Mouse (Mus musculus) liver, embryonic 15.5 days (tissue): Measurements from ENCODE around the gene Asb6. TPM values are rescaled to one million over a fixed set of nuclear protein-coding genes. Genes with fewer than 3 reads are reported as not detected.
A peak's percentile ranks its signal among the peaks of the same experiment; 100 is the strongest.

Experiments used
- ATAC-seq: fragments of 200-750 bp; cut with Nextera tagmentation; 2 replicates; pipeline ENCODE4 v1.8.0; 2017; ENCODE audit warnings: moderate number of reproducible peaks, mild to moderate bottlenecking, moderate library complexity; ENCODE audit not compliant: insufficient read depth
- H3K27ac ChIP-seq: fragments of 300-500 bp; sonication (generic); replicated peaks from 2 replicates; pipeline ENCODE4 v1.5.1; 2015; ENCODE audit warnings: mild to moderate bottlenecking, inconsistent platforms
- H3K27me3 ChIP-seq: fragments of 300-500 bp; sonication (generic); 2 replicates; pipeline ENCODE4 v1.6.1; 2015; ENCODE audit warnings: mild to moderate bottlenecking, inconsistent platforms
- H3K36me3 ChIP-seq: fragments of 300-500 bp; sonication (generic); replicated peaks from 2 replicates; pipeline ENCODE4 v1.6.1; 2015; ENCODE audit warnings: moderate library complexity, mild to moderate bottlenecking, inconsistent platforms
- H3K4me1 ChIP-seq: fragments of 300-500 bp; sonication (generic); replicated peaks from 2 replicates; pipeline ENCODE4 v1.6.1; 2015; ENCODE audit warnings: inconsistent platforms
- H3K4me2 ChIP-seq: fragments of 300-500 bp; sonication (generic); 2 replicates; pipeline ENCODE4 v1.6.1; 2015; ENCODE audit warnings: moderate library complexity, mild to moderate bottlenecking, inconsistent platforms
- H3K4me3 ChIP-seq: fragments of 300-500 bp; sonication (generic); replicated peaks from 2 replicates; pipeline ENCODE4 v1.5.1; 2015; ENCODE audit warnings: mild to moderate bottlenecking, inconsistent platforms
- H3K9ac ChIP-seq: fragments of 300-500 bp; sonication (generic); 2 replicates; pipeline ENCODE4 v1.6.1; 2015; ENCODE audit warnings: moderate library complexity, mild to moderate bottlenecking, inconsistent platforms
- H3K9me3 ChIP-seq: fragments of 300-500 bp; sonication (generic); replicated peaks from 2 replicates; pipeline ENCODE4 v1.6.1; 2016; ENCODE audit warnings: inconsistent platforms
- WGBS: fragments of 180-500 bp; shearing (Covaris S2); methylation state at CpG from one replicate; pipeline ENCODE4 v1.1.7; 2015; ENCODE audit warnings: mixed read lengths; ENCODE audit not compliant: insufficient replicate concordance; 5-methylcytosine and 5-hydroxymethylcytosine counted together
- polyA plus RNA-seq: library from polyadenylated mRNA; unstranded; fragments of >200 nt; fragmentation: Nextera tagmentation; extraction: Ambion mirVana; gene quantifications from 2 replicates; pipeline ENCODE4 v1.2.1, GENCODE M21; 2015

Gene Asb6
- polyA plus RNA-seq: 30.0 and 35.0 TPM in 2 replicates

- Histone ChIP-seq H3K9ac (no peak within 1 kb of the TSS), H3K4me2 (0 out of 2 replicates have a peak within 1 kb of the TSS, but pooled peaks have one; percentile 72), H3K27ac (no peak within 1 kb of the TSS), H3K9me3 (no peaks in the 10 kb centered on the region), H3K27me3 (peaks cover 6% of the 10 kb centered on the region), H3K4me1 (peaks cover 36% of the 10 kb centered on the region), H3K4me3 (no peak within 1 kb of the TSS), H3K36me3 (peaks cover 16% of the 10 kb centered on the region)
- WGBS: 54% methylated on average over 4 of the region's 4 CpGs
- ATAC-seq: no peak
Observed at GRCm38 (mm10) chr2:30830283-30830795, at the start of gene Asb6. Asb6 (minus strand) TSS chr2:30830333.

- Histone ChIP-seq H3K27me3 (no peaks in the 10 kb centered on the region), H3K4me3 (no peak overlapping the region), H3K9me3 (no peaks in the 10 kb centered on the region), H3K4me1 (no peaks in the 10 kb centered on the region), H3K9ac (no peak overlapping the region), H3K4me2 (no peak overlapping the region), H3K36me3 (no peaks in the 10 kb centered on the region), H3K27ac (no peak overlapping the region)
- 72% methylated on average over 15 of the region's 15 CpGs for WGBS
- no peak for ATAC-seq
Observed at GRCm38 (mm10) chr2:30879481-30879880, 49.3 kb upstream of the Asb6 start.

GRCm38 (mm10) chr2:30875621-30876432 is 45.7 kb upstream of the Asb6 start:
- H3K27ac ChIP-seq: no peak overlapping the region
- H3K4me2 ChIP-seq: no peak overlapping the region
- 47% methylated on average over 11 of the region's 11 CpGs for WGBS
- ATAC-seq: no peak
- H3K4me1 ChIP-seq: no peaks in the 10 kb centered on the region
- no peaks in the 10 kb centered on the region for H3K9me3 ChIP-seq
- no peak overlapping the region for H3K9ac ChIP-seq
- H3K4me3 ChIP-seq: no peak overlapping the region
- no peaks in the 10 kb centered on the region for H3K27me3 ChIP-seq
- no peaks in the 10 kb centered on the region for H3K36me3 ChIP-seq

GRCm38 (mm10) chr2:30875096-30875495 is 45.0 kb upstream of the Asb6 start:
- 59% methylated on average over 7 of the region's 7 CpGs for WGBS
- ATAC-seq: no peak
- no peak overlapping the region for H3K9ac ChIP-seq

GRCm38 (mm10) chr2:30874445-30874844 is 44.3 kb upstream of the Asb6 start:
- no peak overlapping the region for H3K27ac ChIP-seq
- H3K4me3 ChIP-seq: no peak overlapping the region
- H3K4me1 ChIP-seq: no peaks in the 10 kb centered on the region
- H3K4me2 ChIP-seq: no peak overlapping the region
- no peaks in the 10 kb centered on the region for H3K9me3 ChIP-seq
- no peak for ATAC-seq
- H3K36me3 ChIP-seq: no peaks in the 10 kb centered on the region
- WGBS: 59% methylated on average over 10 of the region's 10 CpGs
- no peak overlapping the region for H3K9ac ChIP-seq
- no peaks in the 10 kb centered on the region for H3K27me3 ChIP-seq

More at GRCm38 (mm10) chr2:30875096-30875495, 45.0 kb upstream of the Asb6 start:
- Histone ChIP-seq H3K4me3 (no peak overlapping the region), H3K36me3 (no peaks in the 10 kb centered on the region), H3K9me3 (no peaks in the 10 kb centered on the region), H3K4me1 (no peaks in the 10 kb centered on the region), H3K27ac (no peak overlapping the region), H3K27me3 (no peaks in the 10 kb centered on the region), H3K4me2 (no peak overlapping the region)

- Histone ChIP-seq H3K4me2 (no peak overlapping the region), H3K36me3 (no peaks in the 10 kb centered on the region), H3K9ac (no peak overlapping the region), H3K9me3 (no peaks in the 10 kb centered on the region), H3K27me3 (no peaks in the 10 kb centered on the region), H3K4me1 (no peaks in the 10 kb centered on the region), H3K27ac (no peak overlapping the region), H3K4me3 (no peak overlapping the region)
- WGBS: 78% methylated on average over 6 of the region's 6 CpGs
- ATAC-seq: no peak
Observed at GRCm38 (mm10) chr2:30872669-30873068, 42.5 kb upstream of the Asb6 start.

- WGBS: 60% methylated on average over 8 of the region's 8 CpGs
- Histone ChIP-seq H3K4me3 (no peak overlapping the region), H3K9me3 (no peaks in the 10 kb centered on the region), H3K4me2 (no peak overlapping the region), H3K36me3 (no peaks in the 10 kb centered on the region), H3K27ac (no peak overlapping the region), H3K27me3 (peaks cover 9% of the 10 kb centered on the region), H3K4me1 (no peaks in the 10 kb centered on the region), H3K9ac (no peak overlapping the region)
- ATAC-seq: no peak
Observed at GRCm38 (mm10) chr2:30870863-30871262, 40.7 kb upstream of the Asb6 start.

GRCm38 (mm10) chr2:30865426-30865825 is 35.3 kb upstream of the Asb6 start:
- Histone ChIP-seq H3K27me3 (peaks cover 45% of the 10 kb centered on the region), H3K9ac (no peak overlapping the region), H3K4me1 (no peaks in the 10 kb centered on the region; the same call in 1 of the 2 replicates), H3K4me2 (peak overlapping the region; percentile 36; the same call in 1 of the 2 replicates), H3K9me3 (no peaks in the 10 kb centered on the region), H3K27ac (no peak overlapping the region), H3K4me3 (no peak overlapping the region), H3K36me3 (no peaks in the 10 kb centered on the region)
- ATAC-seq: no peak
- 48% methylated on average over 3 of the region's 3 CpGs for WGBS

- H3K27me3 ChIP-seq: peaks cover 45% of the 10 kb centered on the region
- no peak overlapping the region for H3K9ac ChIP-seq
Observed at GRCm38 (mm10) chr2:30864968-30865381, 34.8 kb upstream of the Asb6 start.

GRCm38 (mm10) chr2:30863574-30863973 is 33.4 kb upstream of the Asb6 start:
- Histone ChIP-seq H3K9ac (no peak overlapping the region), H3K4me2 (no peak overlapping the region), H3K4me3 (no peak overlapping the region), H3K27me3 (peaks cover 45% of the 10 kb centered on the region), H3K36me3 (no peaks in the 10 kb centered on the region), H3K4me1 (no peaks in the 10 kb centered on the region; the same call in 1 of the 2 replicates), H3K9me3 (no peaks in the 10 kb centered on the region), H3K27ac (no peak overlapping the region)
- ATAC-seq: no peak
- 45% methylated on average over 9 of the region's 9 CpGs for WGBS

More at GRCm38 (mm10) chr2:30864968-30865381, 34.8 kb upstream of the Asb6 start:
- no peak overlapping the region for H3K4me3 ChIP-seq
- no peak for ATAC-seq
- H3K27ac ChIP-seq: no peak overlapping the region
- H3K4me1 ChIP-seq: no peaks in the 10 kb centered on the region; the same call in 1 of the 2 replicates
- WGBS: 3% methylated on average over 35 of the region's 35 CpGs
- peak overlapping the region; percentile 36 for H3K4me2 ChIP-seq
- no peaks in the 10 kb centered on the region for H3K9me3 ChIP-seq
- no peaks in the 10 kb centered on the region for H3K36me3 ChIP-seq

GRCm38 (mm10) chr2:30862081-30862480 is 31.9 kb upstream of the Asb6 start:
- no peak overlapping the region for H3K27ac ChIP-seq
- 35% methylated on average over 4 of the region's 4 CpGs for WGBS
- H3K4me1 ChIP-seq: no peaks in the 10 kb centered on the region; the same call in 1 of the 2 replicates
- H3K4me2 ChIP-seq: no peak overlapping the region
- peaks cover 46% of the 10 kb centered on the region for H3K27me3 ChIP-seq
- no peaks in the 10 kb centered on the region for H3K9me3 ChIP-seq
- H3K4me3 ChIP-seq: no peak overlapping the region
- no peak for ATAC-seq
- no peaks in the 10 kb centered on the region for H3K36me3 ChIP-seq
- H3K9ac ChIP-seq: no peak overlapping the region
